Mouse (Mus musculus) bone marrow, adult 2 months (tissue): ENCODE results near the gene Kcne3. TPM values are rescaled to one million over a fixed set of nuclear protein-coding genes. Genes with fewer than 3 reads are reported as not detected.

Experiments
- H3K27ac ChIP-seq: fragments of 200-500 bp; 2 replicates; pipeline ENCODE4 v1.5.1; 2012; ENCODE audit warnings: low read depth, mild to moderate bottlenecking, control low read depth, inconsistent platforms, low read length; ENCODE audit not compliant: control insufficient read depth, poor library complexity, insufficient read depth
- H3K4me1 ChIP-seq: fragments of 200-500 bp; 2 replicates; pipeline ENCODE4 v1.6.1; 2011; ENCODE audit warnings: low read length; ENCODE audit not compliant: control insufficient read depth, insufficient read depth
- H3K4me3 ChIP-seq: fragments of 200-500 bp; replicated peaks from 2 replicates; pipeline ENCODE3; 2011; ENCODE audit warnings: mild to moderate bottlenecking, low read depth, low read length, control low read depth; ENCODE audit not compliant: control insufficient read depth
- CTCF ChIP-seq: fragments of 200-500 bp; IDR thresholded peaks from 2 replicates; pipeline ENCODE4 v1.5.1; 2011; ENCODE audit warnings: low read length, control low read depth; ENCODE audit not compliant: control insufficient read depth, insufficient read depth
- POLR2A ChIP-seq: fragments of 200-500 bp; IDR thresholded peaks from 2 replicates; pipeline ENCODE4 v1.6.1; 2011; ENCODE audit warnings: low read depth, mild to moderate bottlenecking, control low read depth, low read length, borderline replicate concordance; ENCODE audit not compliant: control insufficient read depth
- WGBS: fragments of 180-500 bp; shearing (Covaris S2); methylation state at CpG from one replicate; pipeline ENCODE4 v1.1.7; 2018; 5-methylcytosine and 5-hydroxymethylcytosine counted together
- polyA plus RNA-seq: library from polyadenylated mRNA; stranded (reverse); fragments of >200 nt; gene quantifications from 2 replicates; pipeline ENCODE4 v1.2.4, GENCODE M21; 2011; ENCODE audit warnings: low replicate concordance; ENCODE audit not compliant: missing spikeins, insufficient read depth, insufficient read length

Kcne3 gene
- polyA plus RNA-seq, 1 experiment: 2.7 TPM

DNA sequence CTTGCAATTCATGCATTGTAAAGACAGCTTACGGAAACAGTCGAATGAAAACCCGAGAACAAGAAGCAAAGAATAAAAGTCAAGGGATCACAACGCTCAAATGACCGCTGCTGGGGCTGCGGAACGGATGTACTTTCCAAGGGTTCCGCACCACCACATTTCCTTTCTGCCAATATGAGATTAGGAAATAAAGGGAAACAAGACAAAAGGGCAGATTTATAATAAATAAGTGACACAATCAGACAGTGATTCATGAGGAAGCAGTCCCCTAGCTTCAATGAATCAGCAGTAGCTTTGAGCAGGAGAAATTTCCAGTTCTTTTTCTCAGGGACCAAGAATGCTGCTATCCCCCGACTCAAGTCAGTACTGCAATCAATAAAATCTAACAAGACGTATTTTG lies 39.7 kb downstream of the Kcne3 start:
- Histone ChIP-seq H3K27ac (no peak overlapping the region), H3K4me1 (no peaks in the 10 kb centered on the region; the same call in none of the 2 replicates), H3K4me3 (no peak overlapping the region)
- no peak for TF ChIP-seq POLR2A
- 20% methylated on average over 10 of the region's 10 CpGs for WGBS

DNA sequence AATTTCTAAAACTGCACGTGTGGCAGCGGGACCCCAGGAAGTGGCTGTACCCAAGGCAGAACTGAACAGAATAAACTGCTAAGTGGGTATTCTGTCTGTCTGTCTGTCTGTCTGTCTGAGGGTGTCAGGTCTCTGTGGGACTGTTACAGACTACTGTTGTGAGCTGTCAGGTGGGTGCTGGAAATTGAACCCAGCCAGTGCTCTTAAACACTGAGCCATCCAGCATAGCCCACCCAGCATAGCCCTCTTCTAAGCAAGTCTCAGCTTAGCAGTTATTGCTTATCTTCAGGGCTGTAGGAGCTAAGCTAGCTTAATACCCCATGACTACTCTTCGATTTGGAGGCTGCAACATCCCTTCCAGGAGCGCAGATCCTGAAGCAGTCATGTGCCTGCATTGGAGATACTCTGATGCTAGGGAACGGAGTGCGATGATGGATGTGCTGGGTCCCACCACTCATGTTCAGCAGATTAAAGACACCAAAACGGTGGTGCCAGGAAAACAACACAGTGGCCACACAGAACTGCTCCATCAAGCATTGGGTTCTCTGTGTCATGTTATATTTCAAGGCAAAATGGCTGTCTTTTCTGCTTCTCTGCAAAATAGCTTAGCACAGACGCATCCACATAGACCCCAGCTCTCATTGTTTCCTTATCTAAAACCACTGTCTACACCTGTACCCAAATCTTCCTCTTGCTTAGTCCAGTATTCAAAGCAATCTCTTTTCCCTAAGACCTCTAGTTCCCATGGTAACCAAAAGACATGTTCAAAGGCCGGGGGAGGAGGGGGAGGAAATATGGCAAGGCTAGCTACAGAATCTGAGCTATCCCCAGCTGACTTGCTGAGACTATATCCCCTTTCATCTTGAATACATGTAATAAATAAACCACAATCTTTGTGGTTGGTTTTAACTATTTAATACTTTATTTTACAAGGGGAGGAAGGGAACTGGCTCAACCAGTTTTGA lies 40.6 kb downstream of the Kcne3 start:
- WGBS: 71% methylated on average over 9 of the region's 9 CpGs
- no peak for TF ChIP-seq CTCF
- no peak for TF ChIP-seq POLR2A
- Histone ChIP-seq H3K4me1 (no peaks in the 10 kb centered on the region; the same call in 1 of the 2 replicates), H3K4me3 (no peak overlapping the region), H3K27ac (no peak overlapping the region)

DNA sequence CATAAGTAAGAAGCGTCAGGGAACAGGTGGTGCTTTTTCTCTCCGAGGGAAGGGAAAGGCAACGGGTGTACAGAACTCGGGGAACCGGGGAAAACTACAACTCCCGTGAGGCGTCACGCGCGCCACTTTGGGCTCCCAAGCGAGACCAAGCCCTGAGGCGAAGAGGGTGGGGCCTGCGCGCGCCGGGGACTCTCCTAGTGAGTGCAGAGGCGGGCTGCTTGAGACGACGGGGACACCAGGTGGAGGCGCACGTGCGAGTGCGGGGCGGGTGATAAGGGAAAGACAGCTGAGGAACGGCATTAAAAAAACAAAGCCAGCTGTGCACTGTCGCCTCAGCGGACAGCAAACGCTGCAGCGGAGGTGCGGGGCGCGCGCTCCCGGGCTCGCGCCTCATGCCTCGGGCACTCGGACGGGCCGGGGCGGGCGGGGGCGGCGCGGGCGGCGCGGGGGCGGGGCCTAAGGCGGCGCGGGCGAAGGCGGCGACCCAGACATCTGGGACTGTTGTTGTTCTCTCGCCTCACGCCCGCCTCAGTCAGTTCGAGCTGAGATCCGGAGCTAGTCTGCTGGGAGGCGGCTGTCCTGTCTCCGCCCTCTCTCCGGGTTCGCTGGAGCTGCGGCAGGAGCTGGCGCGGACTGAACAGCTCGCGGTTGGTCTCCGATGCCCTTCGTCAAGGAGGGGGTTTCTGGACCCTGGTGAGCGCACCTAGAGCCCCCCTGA lies 51.0 kb downstream of the Kcne3 start, which contains the start of gene Pgm2l1:
Gene Pgm2l1, plus strand, starts transcription at position 237 of the 718 bp plus-strand sequence.
- Histone ChIP-seq H3K27ac (peak within 1 kb of the TSS; percentile 95), H3K4me1 (no peaks in the 10 kb centered on the region; the same call in 1 of the 2 replicates), H3K4me3 (peak within 1 kb of the TSS; percentile 67)
- no peak for TF ChIP-seq CTCF
- peak; percentile 93 for TF ChIP-seq POLR2A
- under 1% methylated on average over 72 of the region's 72 CpGs for WGBS

GRCm38 (mm10) chr7:100227896-100228525 lies 51.7 kb downstream of the Kcne3 start:
- H3K4me1 ChIP-seq: no peaks in the 10 kb centered on the region; the same call in 1 of the 2 replicates
- under 1% methylated on average over 23 of the region's 23 CpGs for WGBS
- no peak for TF ChIP-seq CTCF
- H3K4me3 ChIP-seq: peak overlapping the region; percentile 67
- H3K27ac ChIP-seq: peak overlapping the region; percentile 95

DNA sequence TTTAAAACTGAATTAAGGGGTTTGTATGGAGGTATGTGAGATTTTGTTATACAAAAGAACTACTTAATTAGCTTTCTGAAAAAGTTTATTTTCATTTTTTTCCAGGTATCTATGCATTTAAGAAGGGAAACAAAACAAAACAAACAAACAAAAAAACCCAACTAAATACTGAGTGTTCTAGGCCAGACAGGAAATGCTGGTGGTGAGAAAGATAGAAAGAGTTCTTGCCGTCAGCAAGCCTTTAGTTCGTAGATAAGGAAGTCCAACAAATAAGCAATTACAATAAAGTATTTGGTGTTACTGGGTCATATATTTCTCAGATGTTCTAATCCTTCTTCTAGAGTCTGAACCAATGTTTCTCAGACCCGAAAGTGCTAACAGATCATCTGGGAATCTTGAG lies 52.7 kb downstream of the Kcne3 start:
- WGBS: 30% methylated on average over 3 of the region's 3 CpGs
- no peaks in the 10 kb centered on the region; the same call in 1 of the 2 replicates for H3K4me1 ChIP-seq
- H3K27ac ChIP-seq: no peak overlapping the region
- peak overlapping the region; percentile 13 for H3K4me3 ChIP-seq
- no peak for TF ChIP-seq POLR2A
- TF ChIP-seq CTCF: no peak

DNA sequence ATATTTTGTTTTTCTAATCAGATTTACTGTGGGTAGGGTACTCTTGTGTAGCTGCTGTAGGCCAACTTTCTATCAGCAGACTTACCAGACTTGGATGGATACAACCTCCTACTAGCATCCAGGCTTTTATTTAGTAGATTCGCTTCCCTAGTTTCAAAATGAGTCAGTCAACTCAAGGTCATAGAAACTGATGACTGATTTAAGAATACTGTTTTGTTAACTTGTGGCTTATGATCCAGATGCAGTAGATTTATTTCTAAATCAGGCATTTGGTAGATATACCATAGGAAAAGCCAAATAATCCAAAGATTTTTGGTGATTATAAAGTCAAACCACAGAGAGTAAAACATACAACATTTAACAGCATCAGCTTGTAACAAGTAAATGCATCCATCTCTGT lies 54.3 kb downstream of the Kcne3 start:
- TF ChIP-seq CTCF: no peak
- no peak for TF ChIP-seq POLR2A
- 71% methylated on average over 1 of the region's 1 CpGs for WGBS
- Histone ChIP-seq H3K4me1 (no peaks in the 10 kb centered on the region; the same call in 1 of the 2 replicates), H3K4me3 (no peak overlapping the region), H3K27ac (no peak overlapping the region)

DNA sequence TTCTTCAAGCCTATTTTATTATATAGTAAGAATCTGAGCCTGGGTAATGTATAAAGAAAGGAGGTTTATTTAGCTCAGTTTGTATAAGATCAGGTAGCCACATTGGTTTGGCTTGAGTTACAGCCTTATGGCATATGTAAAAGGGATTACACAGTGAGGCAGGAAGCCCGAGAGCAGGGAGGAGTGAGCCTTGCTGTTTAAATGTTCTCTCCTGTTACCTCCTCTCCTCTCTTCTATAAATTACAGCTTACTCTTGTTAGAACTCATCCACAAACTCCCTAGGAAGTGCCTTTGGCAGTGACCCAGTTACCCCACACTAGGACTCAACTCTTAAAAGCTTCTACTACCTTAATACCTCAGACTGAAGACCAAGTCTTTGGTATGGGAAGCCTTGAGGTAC lies 55.4 kb downstream of the Kcne3 start:
- TF ChIP-seq CTCF (no peak), POLR2A (no peak)
- 65% methylated on average over 1 of the region's 1 CpGs for WGBS
- no peak overlapping the region for H3K27ac ChIP-seq

GRCm38 (mm10) chr7:100233681-100234080 lies 57.4 kb downstream of the Kcne3 start:
- Histone ChIP-seq H3K27ac (no peak overlapping the region), H3K4me1 (no peaks in the 10 kb centered on the region; the same call in 1 of the 2 replicates), H3K4me3 (no peak overlapping the region)
- no peak for TF ChIP-seq CTCF
- TF ChIP-seq POLR2A: no peak

More for the DNA sequence above, 55.4 kb downstream of the Kcne3 start:
- no peak overlapping the region for H3K4me3 ChIP-seq
- no peaks in the 10 kb centered on the region; the same call in 1 of the 2 replicates for H3K4me1 ChIP-seq

Other genes starting within 250 kb of the Kcne3 start
- gene Rnf169, start 196.1 kb upstream of the Kcne3 start, polyA plus RNA-seq: 14.8 and 22.3 TPM in 2 replicates
- not detected in 2 replicates for gene Chrdl2, start 170.3 kb upstream of the Kcne3 start, polyA plus RNA-seq
- 42.7 and 47.1 TPM in 2 replicates for gene Pold3, start 54.9 kb upstream of the Kcne3 start, polyA plus RNA-seq
- 1.5 and 3.9 TPM in 2 replicates for gene Lipt2, start 17.2 kb upstream of the Kcne3 start, polyA plus RNA-seq
- gene Pgm2l1, start 50.9 kb downstream of the Kcne3 start, polyA plus RNA-seq: 6.4 TPM in 2 replicates
- gene P4ha3, start 109.0 kb downstream of the Kcne3 start, polyA plus RNA-seq: not detected in 2 replicates
- gene C2cd3, start 195.7 kb downstream of the Kcne3 start, polyA plus RNA-seq: 18.1 and 24.7 TPM in 2 replicates
- gene Ppme1, start 195.8 kb downstream of the Kcne3 start, polyA plus RNA-seq: 19.5 and 23.6 TPM in 2 replicates